Mouse (Mus musculus): ENCODE results near the gene Ermn. TPM values are rescaled to one million over a fixed set of nuclear protein-coding genes. Genes with fewer than 3 reads are reported as not detected.
A peak's percentile ranks its signal among the peaks of the same experiment; 100 is the strongest.

Gene Ermn
- polyA plus RNA-seq, 1 experiment from 2014 or later, result not detected

GRCm38 (mm10) chr2:58029404-58029803 is 23.3 kb downstream of the Ermn start:
- DNase-seq (ENCODE audit: low spot score) (no peak), ATAC-seq (replicated peaks; ENCODE audit: low FRiP score) (no peak)
- 31% methylated on average over 7 of the region's 7 CpGs for WGBS
- no peaks in the 10 kb centered on the region for H3K36me3 ChIP-seq (ENCODE audit: control insufficient read depth, insufficient read depth, low read length)
- H3K4me3 ChIP-seq (ENCODE audit: low read depth, low read length), result no peak overlapping the region
- H3K9ac ChIP-seq (ENCODE audit: low read depth, low read length), result no peak overlapping the region
- H3K4me1 ChIP-seq (replicated peaks; ENCODE audit: control insufficient read depth, insufficient read depth, low read length), result no peaks in the 10 kb centered on the region
- H3K27me3 ChIP-seq (replicated peaks; ENCODE audit: control insufficient read depth, insufficient read depth, low read length), result no peaks in the 10 kb centered on the region
- no peaks in the 10 kb centered on the region for H3K9me3 ChIP-seq (ENCODE audit: control insufficient read depth, low read length)
- no peak overlapping the region for H3K4me2 ChIP-seq
- H3K27ac ChIP-seq (ENCODE audit: low read depth, low read length), result no peak overlapping the region

GRCm38 (mm10) chr2:58026740-58027139 is 25.9 kb downstream of the Ermn start:
- H3K27ac ChIP-seq (ENCODE audit: low read depth, low read length), result no peak overlapping the region
- WGBS, result 83% methylated on average over 5 of the region's 5 CpGs

GRCm38 (mm10) chr2:58023556-58023955 is 29.1 kb downstream of the Ermn start:
- WGBS, result 81% methylated on average over 6 of the region's 6 CpGs
- Histone ChIP-seq H3K4me3 (ENCODE audit: low read depth, low read length) (no peak overlapping the region), H3K27me3 (replicated peaks; ENCODE audit: control insufficient read depth, insufficient read depth, low read length) (no peaks in the 10 kb centered on the region), H3K4me2 (no peak overlapping the region), H3K36me3 (ENCODE audit: control insufficient read depth, insufficient read depth, low read length) (no peaks in the 10 kb centered on the region), H3K9me3 (ENCODE audit: control insufficient read depth, low read length) (no peaks in the 10 kb centered on the region), H3K27ac (ENCODE audit: low read depth, low read length) (no peak overlapping the region), H3K9ac (ENCODE audit: low read depth, low read length) (no peak overlapping the region), H3K4me1 (replicated peaks; ENCODE audit: control insufficient read depth, insufficient read depth, low read length) (no peaks in the 10 kb centered on the region)
- ATAC-seq (replicated peaks; ENCODE audit: low FRiP score), result no peak
- no peak for DNase-seq (ENCODE audit: low spot score)

More at GRCm38 (mm10) chr2:58026740-58027139, 25.9 kb downstream of the Ermn start:
- Histone ChIP-seq H3K9me3 (ENCODE audit: control insufficient read depth, low read length) (no peaks in the 10 kb centered on the region), H3K4me3 (ENCODE audit: low read depth, low read length) (no peak overlapping the region), H3K36me3 (ENCODE audit: control insufficient read depth, insufficient read depth, low read length) (no peaks in the 10 kb centered on the region), H3K4me1 (replicated peaks; ENCODE audit: control insufficient read depth, insufficient read depth, low read length) (no peaks in the 10 kb centered on the region), H3K4me2 (no peak overlapping the region), H3K9ac (ENCODE audit: low read depth, low read length) (no peak overlapping the region), H3K27me3 (replicated peaks; ENCODE audit: control insufficient read depth, insufficient read depth, low read length) (no peaks in the 10 kb centered on the region)
- no peak for ATAC-seq (replicated peaks; ENCODE audit: low FRiP score)
- DNase-seq (ENCODE audit: low spot score), result no peak

GRCm38 (mm10) chr2:58007081-58007480 is 45.6 kb downstream of the Ermn start:
- no peak overlapping the region for H3K4me3 ChIP-seq (ENCODE audit: low read depth, low read length)
- H3K4me1 ChIP-seq (replicated peaks; ENCODE audit: control insufficient read depth, insufficient read depth, low read length), result no peaks in the 10 kb centered on the region
- H3K27me3 ChIP-seq (replicated peaks; ENCODE audit: control insufficient read depth, insufficient read depth, low read length), result no peaks in the 10 kb centered on the region
- H3K27ac ChIP-seq (ENCODE audit: low read depth, low read length), result no peak overlapping the region
- WGBS, result 84% methylated on average over 5 of the region's 5 CpGs
- no peak overlapping the region for H3K9ac ChIP-seq (ENCODE audit: low read depth, low read length)
- no peak for ATAC-seq (replicated peaks; ENCODE audit: low FRiP score)
- no peak overlapping the region for H3K4me2 ChIP-seq
- no peak for DNase-seq (ENCODE audit: low spot score)
- H3K9me3 ChIP-seq (ENCODE audit: control insufficient read depth, low read length), result no peaks in the 10 kb centered on the region
- no peaks in the 10 kb centered on the region for H3K36me3 ChIP-seq (ENCODE audit: control insufficient read depth, insufficient read depth, low read length)

GRCm38 (mm10) chr2:58001497-58001896 is 51.2 kb downstream of the Ermn start:
- 76% methylated on average over 3 of the region's 3 CpGs for WGBS
- H3K4me3 ChIP-seq (ENCODE audit: low read depth, low read length), result no peak overlapping the region
- H3K27me3 ChIP-seq (replicated peaks; ENCODE audit: control insufficient read depth, insufficient read depth, low read length), result no peaks in the 10 kb centered on the region
- H3K4me2 ChIP-seq, result no peak overlapping the region
- H3K9ac ChIP-seq (ENCODE audit: low read depth, low read length), result no peak overlapping the region
- H3K36me3 ChIP-seq (ENCODE audit: control insufficient read depth, insufficient read depth, low read length), result no peaks in the 10 kb centered on the region
- H3K9me3 ChIP-seq (ENCODE audit: control insufficient read depth, low read length), result no peaks in the 10 kb centered on the region
- ATAC-seq (replicated peaks; ENCODE audit: low FRiP score) (no peak), DNase-seq (ENCODE audit: low spot score) (no peak)
- H3K27ac ChIP-seq (ENCODE audit: low read depth, low read length), result no peak overlapping the region
- H3K4me1 ChIP-seq (replicated peaks; ENCODE audit: control insufficient read depth, insufficient read depth, low read length), result no peaks in the 10 kb centered on the region

- Histone ChIP-seq H3K27me3 (replicated peaks; ENCODE audit: control insufficient read depth, insufficient read depth, low read length) (no peaks in the 10 kb centered on the region), H3K27ac (ENCODE audit: low read depth, low read length) (no peak within 1 kb of the TSS), H3K4me2 (peak within 1 kb of the TSS; percentile 38; the same call in 1 of the 2 replicates), H3K9me3 (ENCODE audit: control insufficient read depth, low read length) (no peaks in the 10 kb centered on the region), H3K9ac (ENCODE audit: low read depth, low read length) (no peak within 1 kb of the TSS), H3K4me3 (ENCODE audit: low read depth, low read length) (no peak within 1 kb of the TSS), H3K4me1 (replicated peaks; ENCODE audit: control insufficient read depth, insufficient read depth, low read length) (no peaks in the 10 kb centered on the region), H3K36me3 (ENCODE audit: control insufficient read depth, insufficient read depth, low read length) (no peaks in the 10 kb centered on the region)
- DNase-seq (ENCODE audit: low spot score) (no peak), ATAC-seq (replicated peaks; ENCODE audit: low FRiP score) (no peak)
- WGBS, result 49% methylated on average over 12 of the region's 12 CpGs
Measured at GRCm38 (mm10) chr2:57997752-57998430, 54.8 kb downstream of the Ermn start, which contains the start of gene Galnt5. TSS of gene Galnt5 (plus strand) at chr2:57997884.

Other genes starting within 250 kb of the Ermn start
- gene Galnt5, start 55.0 kb downstream of the Ermn start, polyA plus RNA-seq (2014; fragmentation: Nextera tagmentation; extraction: Ambion mirVana), result 0.09 and 0.16 TPM in 2 replicates
- gene Cytip, start 142.7 kb upstream of the Ermn start, polyA plus RNA-seq (2014; fragmentation: Nextera tagmentation; extraction: Ambion mirVana), result 1.9 and 2.0 TPM in 2 replicates